Mouse (Mus musculus) spleen, postnatal 10 days (tissue): Measurements from ENCODE around the gene Bpifa1.
A peak's percentile ranks its signal among the peaks of the same experiment; 100 is the strongest.
"Not testable (repeated sequence)": the region's sequence is repeated elsewhere in the genome, so short reads cannot be mapped to it uniquely, and the experiment has no call there.

Experiments used
- DNase-seq, 2 experiments: peaks; one replicate each; pipeline ENCODE4 v3.0.0; 2021 to 2022; ENCODE audit warnings: low spot score in 2 of 2

Bpifa1 gene

GRCm38 (mm10) chr2:154142580-154142979 lies at the start of gene Bpifa1:
Bpifa1 (plus strand) TSS chr2:154142880.
- DNase-seq: no peak

- no peak for DNase-seq
These were observed 44.9 kb upstream of the Bpifa1 start for GRCm38 (mm10) chr2:154097734-154098133.

- DNase-seq: no peak
These were observed 25.3 kb upstream of the Bpifa1 start for GRCm38 (mm10) chr2:154117381-154117780.

- no peak for DNase-seq
These were observed 12.6 kb upstream of the Bpifa1 start, which contains the start of gene Bpifa3 for GRCm38 (mm10) chr2:154130120-154130519. Bpifa3 (plus strand) TSS chr2:154130336.

GRCm38 (mm10) chr2:154143735-154144134 lies 1.1 kb downstream of the Bpifa1 start:
- no peak for DNase-seq

GRCm38 (mm10) chr2:154147496-154147895 lies 4.8 kb downstream of the Bpifa1 start:
- DNase-seq: no peak

GRCm38 (mm10) chr2:154158433-154158832 lies 15.8 kb downstream of the Bpifa1 start:
- DNase-seq: peak in 1 of 2 experiments; percentile 48

GRCm38 (mm10) chr2:154162307-154162706 lies 19.6 kb downstream of the Bpifa1 start, which contains the start of gene Bpifa5:
Bpifa5 (plus strand) TSS chr2:154162607.
- no peak for DNase-seq

- no peak for DNase-seq
These were observed 20.6 kb downstream of the Bpifa1 start for GRCm38 (mm10) chr2:154163306-154163705.

- peak in 1 of 2 experiments; percentile 1 for DNase-seq
These were observed 26.5 kb downstream of the Bpifa1 start for GRCm38 (mm10) chr2:154169172-154169571.

GRCm38 (mm10) chr2:154171621-154172020 lies 28.9 kb downstream of the Bpifa1 start:
- peak in 1 of 2 experiments; percentile 3 for DNase-seq

GRCm38 (mm10) chr2:154173313-154173712 lies 30.6 kb downstream of the Bpifa1 start:
- peak in 1 of 2 experiments; percentile 23 for DNase-seq

- DNase-seq: peak in 1 of 2 experiments; percentile 1
These were observed 39.2 kb downstream of the Bpifa1 start for GRCm38 (mm10) chr2:154181900-154182299.

GRCm38 (mm10) chr2:154183061-154183460 lies 40.4 kb downstream of the Bpifa1 start:
- DNase-seq: not testable (repeated sequence)

- DNase-seq: no peak
These were observed 42.6 kb downstream of the Bpifa1 start for GRCm38 (mm10) chr2:154185319-154185718.

- no peak for DNase-seq
These were observed 43.1 kb downstream of the Bpifa1 start for GRCm38 (mm10) chr2:154185748-154186147.

- DNase-seq: no peak
These were observed 44.8 kb downstream of the Bpifa1 start for GRCm38 (mm10) chr2:154187468-154187867.

- DNase-seq: no peak
These were observed 47.3 kb downstream of the Bpifa1 start for GRCm38 (mm10) chr2:154189877-154190434.

GRCm38 (mm10) chr2:154190546-154191258 lies 48.0 kb downstream of the Bpifa1 start, which contains the start of gene Bpifb1:
Bpifb1 (plus strand) TSS chr2:154190818.
- no peak for DNase-seq

GRCm38 (mm10) chr2:154192141-154192540 lies 49.5 kb downstream of the Bpifa1 start:
- DNase-seq: no peak

GRCm38 (mm10) chr2:154193071-154193470 lies 50.4 kb downstream of the Bpifa1 start:
- DNase-seq: no peak

- DNase-seq: no peak
These were observed 51.4 kb downstream of the Bpifa1 start for GRCm38 (mm10) chr2:154193994-154194504.

- no peak for DNase-seq
These were observed 54.4 kb downstream of the Bpifa1 start for GRCm38 (mm10) chr2:154197036-154197435.
